Mouse (Mus musculus) heart, embryonic 10.5 days (tissue): ENCODE data around the gene Bora. TPM values are rescaled to one million over a fixed set of nuclear protein-coding genes. Genes with fewer than 3 reads are reported as not detected.
"Not testable (repeated sequence)": the region's sequence is repeated elsewhere in the genome, so short reads cannot be mapped to it uniquely, and the experiment has no call there.

ENCODE experiments used
- DNase-seq: peaks from one replicate; pipeline ENCODE4 v3.0.0-alpha.2; 2017; ENCODE audit warnings: low spot score
- H3K27ac ChIP-seq: fragments of 300-500 bp; sonication (generic); 2 replicates; pipeline ENCODE4 v1.5.1; 2016; ENCODE audit warnings: mild to moderate bottlenecking
- H3K27me3 ChIP-seq: fragments of 300-500 bp; sonication (generic); 2 replicates; pipeline ENCODE4 v1.6.1; 2016; ENCODE audit warnings: mild to moderate bottlenecking; ENCODE audit not compliant: poor library complexity, insufficient read depth, severe bottlenecking
- H3K36me3 ChIP-seq: fragments of 300-500 bp; sonication (generic); 2 replicates; pipeline ENCODE4 v1.6.1; 2016; ENCODE audit warnings: mild to moderate bottlenecking, moderate library complexity
- H3K4me1 ChIP-seq: fragments of 300-500 bp; sonication (generic); 2 replicates; pipeline ENCODE4 v1.6.1; 2016; ENCODE audit warnings: mild to moderate bottlenecking
- H3K4me3 ChIP-seq: fragments of 300-500 bp; sonication (generic); 2 replicates; pipeline ENCODE4 v1.5.1; 2016; ENCODE audit warnings: mild to moderate bottlenecking, moderate library complexity
- H3K9me3 ChIP-seq: fragments of 300-500 bp; sonication (generic); 2 replicates; pipeline ENCODE4 v1.6.1; 2016; ENCODE audit warnings: mild to moderate bottlenecking, moderate library complexity
- WGBS: fragments of 180-500 bp; shearing (Covaris S2); methylation state at CpG from one replicate; pipeline ENCODE4 v1.1.7; 2016; 5-methylcytosine and 5-hydroxymethylcytosine counted together
- polyA plus RNA-seq: library from polyadenylated mRNA; unstranded; fragments of >200 nt; fragmentation: Nextera tagmentation; extraction: Ambion mirVana; gene quantifications from 2 replicates; pipeline ENCODE4 v1.2.1, GENCODE M21; 2016

Bora gene
- polyA plus RNA-seq: 58.1 and 65.2 TPM in 2 replicates

- H3K27ac ChIP-seq: peak within 1 kb of the TSS; percentile 98
- H3K36me3 ChIP-seq: peaks cover 20% of the 10 kb centered on the region
- no peaks in the 10 kb centered on the region for H3K27me3 ChIP-seq
- peak within 1 kb of the TSS; percentile 86 for H3K4me3 ChIP-seq
- WGBS: under 1% methylated on average over 81 of the region's 81 CpGs
- H3K4me1 ChIP-seq: peaks cover 25% of the 10 kb centered on the region
- peak; percentile 98 for DNase-seq
- no peaks in the 10 kb centered on the region for H3K9me3 ChIP-seq
These were observed at the start of gene Bora, which contains the start of gene Mzt1 for GRCm38 (mm10) chr14:99046031-99046781. Gene Bora (plus strand): TSS chr14:99046222. Gene Mzt1 (minus strand): TSS chr14:99046134.

- no peak for DNase-seq
- H3K27ac ChIP-seq: peak overlapping the region; percentile 88
- H3K4me1 ChIP-seq: peaks cover 10% of the 10 kb centered on the region
- no peak overlapping the region for H3K4me3 ChIP-seq
- no peaks in the 10 kb centered on the region for H3K36me3 ChIP-seq
- no peaks in the 10 kb centered on the region for H3K27me3 ChIP-seq
- H3K9me3 ChIP-seq: no peaks in the 10 kb centered on the region
- WGBS: 30% methylated on average over 8 of the region's 8 CpGs
These were observed 35.6 kb upstream of the Bora start for GRCm38 (mm10) chr14:99010224-99010919.

- Histone ChIP-seq H3K36me3 (no peaks in the 10 kb centered on the region), H3K9me3 (no peaks in the 10 kb centered on the region), H3K27ac (peak overlapping the region; percentile 88), H3K27me3 (no peaks in the 10 kb centered on the region), H3K4me3 (no peak overlapping the region), H3K4me1 (peaks cover 10% of the 10 kb centered on the region)
- 16% methylated on average over 2 of the region's 2 CpGs for WGBS
- no peak for DNase-seq
These were observed 35.1 kb upstream of the Bora start for GRCm38 (mm10) chr14:99010920-99011313.

- no peaks in the 10 kb centered on the region for H3K36me3 ChIP-seq
- no peaks in the 10 kb centered on the region for H3K27me3 ChIP-seq
- peak overlapping the region; percentile 71 for H3K27ac ChIP-seq
- no peaks in the 10 kb centered on the region for H3K9me3 ChIP-seq
- no peak for DNase-seq
- WGBS: 21% methylated on average over 7 of the region's 7 CpGs
- peaks cover 32% of the 10 kb centered on the region for H3K4me1 ChIP-seq
- peak overlapping the region; percentile 29; the same call in 1 of the 2 replicates for H3K4me3 ChIP-seq
These were observed 27.3 kb upstream of the Bora start for GRCm38 (mm10) chr14:99018691-99019090.

- WGBS: 11% methylated on average over 10 of the region's 10 CpGs
These were observed 26.8 kb upstream of the Bora start for GRCm38 (mm10) chr14:99019136-99019808.

GRCm38 (mm10) chr14:99022346-99023086 lies 23.5 kb upstream of the Bora start:
- Histone ChIP-seq H3K4me1 (peaks cover 24% of the 10 kb centered on the region), H3K36me3 (no peaks in the 10 kb centered on the region), H3K4me3 (peak overlapping the region; percentile 42), H3K9me3 (no peaks in the 10 kb centered on the region), H3K27ac (peak overlapping the region; percentile 32; the same call in 1 of the 2 replicates), H3K27me3 (no peaks in the 10 kb centered on the region)
- DNase-seq: no peak
- WGBS: 45% methylated on average over 12 of the region's 12 CpGs

More at GRCm38 (mm10) chr14:99019136-99019808, 26.8 kb upstream of the Bora start:
- Histone ChIP-seq H3K36me3 (no peaks in the 10 kb centered on the region), H3K9me3 (no peaks in the 10 kb centered on the region), H3K4me3 (peak overlapping the region; percentile 29), H3K4me1 (peaks cover 32% of the 10 kb centered on the region), H3K27ac (peak overlapping the region; percentile 71), H3K27me3 (no peaks in the 10 kb centered on the region)
- DNase-seq: peak; percentile 88

GRCm38 (mm10) chr14:99029987-99030386 lies 16.0 kb upstream of the Bora start:
- no peak overlapping the region for H3K27ac ChIP-seq
- peaks cover 16% of the 10 kb centered on the region for H3K36me3 ChIP-seq
- no peak for DNase-seq
- H3K27me3 ChIP-seq: no peaks in the 10 kb centered on the region
- WGBS: 59% methylated on average over 5 of the region's 5 CpGs
- no peak overlapping the region for H3K4me3 ChIP-seq
- H3K9me3 ChIP-seq: no peaks in the 10 kb centered on the region
- H3K4me1 ChIP-seq: peaks cover 7% of the 10 kb centered on the region; the same call in 1 of the 2 replicates

- DNase-seq: no peak
- 85% methylated on average over 5 of the region's 5 CpGs for WGBS
- no peak overlapping the region for H3K4me3 ChIP-seq
- no peaks in the 10 kb centered on the region for H3K27me3 ChIP-seq
- peaks cover 7% of the 10 kb centered on the region; the same call in 1 of the 2 replicates for H3K4me1 ChIP-seq
- peaks cover 30% of the 10 kb centered on the region for H3K36me3 ChIP-seq
- no peaks in the 10 kb centered on the region for H3K9me3 ChIP-seq
- H3K27ac ChIP-seq: no peak overlapping the region
These were observed 14.6 kb upstream of the Bora start for GRCm38 (mm10) chr14:99031337-99031873.

- H3K9me3 ChIP-seq: no peaks in the 10 kb centered on the region
- H3K4me3 ChIP-seq: no peak overlapping the region
- no peak overlapping the region for H3K27ac ChIP-seq
- WGBS: 72% methylated on average over 5 of the region's 5 CpGs
- H3K27me3 ChIP-seq: no peaks in the 10 kb centered on the region
- H3K4me1 ChIP-seq: peaks cover 7% of the 10 kb centered on the region; the same call in 1 of the 2 replicates
- no peak for DNase-seq
- H3K36me3 ChIP-seq: peaks cover 31% of the 10 kb centered on the region
These were observed 13.4 kb upstream of the Bora start for GRCm38 (mm10) chr14:99032596-99032995.

GRCm38 (mm10) chr14:99034851-99035250 lies 11.2 kb upstream of the Bora start:
- not testable (repeated sequence) for H3K4me1 ChIP-seq, H3K4me3 ChIP-seq, H3K9me3 ChIP-seq, DNase-seq, H3K27me3 ChIP-seq, H3K27ac ChIP-seq
- WGBS: 90% methylated on average over 8 of the region's 8 CpGs
- peaks cover 51% of the 10 kb centered on the region for H3K36me3 ChIP-seq

GRCm38 (mm10) chr14:99036039-99036438 lies 10.0 kb upstream of the Bora start:
- no peak overlapping the region for H3K4me3 ChIP-seq
- no peak overlapping the region for H3K27ac ChIP-seq
- H3K9me3 ChIP-seq: no peaks in the 10 kb centered on the region
- peaks cover under 1% of the 10 kb centered on the region; the same call in 1 of the 2 replicates for H3K4me1 ChIP-seq
- H3K27me3 ChIP-seq: no peaks in the 10 kb centered on the region
- 76% methylated on average over 4 of the region's 4 CpGs for WGBS
- H3K36me3 ChIP-seq: peaks cover 51% of the 10 kb centered on the region
- no peak for DNase-seq

- no peak for DNase-seq
- H3K4me1 ChIP-seq: peaks cover 12% of the 10 kb centered on the region
- WGBS: 91% methylated on average over 2 of the region's 2 CpGs
- H3K4me3 ChIP-seq: no peak overlapping the region
- H3K36me3 ChIP-seq: peaks cover 46% of the 10 kb centered on the region
- no peaks in the 10 kb centered on the region for H3K27me3 ChIP-seq
- no peaks in the 10 kb centered on the region for H3K9me3 ChIP-seq
- H3K27ac ChIP-seq: no peak overlapping the region
These were observed 8.3 kb upstream of the Bora start for GRCm38 (mm10) chr14:99037703-99038102.
